Mouse (Mus musculus) cerebellum, adult 11-12 months (tissue): Measurements from ENCODE around the gene Wdr83.

Experiments
- DNase-seq: peaks from one replicate; pipeline ENCODE4 v3.0.0; 2022

Wdr83 gene

GRCm38 (mm10) chr8:85032622-85033311, 48.3 kb downstream of the Wdr83 start:
- DNase-seq, result no peak

- DNase-seq, result peak; percentile 55
Measured at GRCm38 (mm10) chr8:85029271-85029670, 51.8 kb downstream of the Wdr83 start.

- DNase-seq, result no peak
Measured at GRCm38 (mm10) chr8:85027922-85028321, 53.2 kb downstream of the Wdr83 start.

- DNase-seq, result no peak
Measured at GRCm38 (mm10) chr8:85027516-85027855, 53.6 kb downstream of the Wdr83 start.

- peak; percentile 97 for DNase-seq
Measured at GRCm38 (mm10) chr8:85026670-85027515, 54.2 kb downstream of the Wdr83 start, which contains the start of gene Trir. Gene Trir, plus strand, starts transcription at chr8:85026823.

- peak; percentile 83 for DNase-seq
Measured at GRCm38 (mm10) chr8:85025098-85025932, 55.8 kb downstream of the Wdr83 start, which contains the start of gene Asna1. Gene Asna1, minus strand, starts transcription at chr8:85025281.
